Mouse (Mus musculus) heart, embryonic 15.5 days (tissue): Measurements from ENCODE around the gene Myom3. TPM values are rescaled to one million over a fixed set of nuclear protein-coding genes. Genes with fewer than 3 reads are reported as not detected.
A peak's percentile ranks its signal among the peaks of the same experiment; 100 is the strongest.

Source experiments
- ATAC-seq: fragments of 200-750 bp; cut with Nextera tagmentation; replicated peaks from 2 replicates; pipeline ENCODE4 v1.8.0; 2017; ENCODE audit warnings: low read depth, moderate TSS enrichment; ENCODE audit not compliant: insufficient number of reproducible peaks, insufficient read depth, low FRiP score
- H3K27ac ChIP-seq: fragments of 300-500 bp; sonication (generic); 2 replicates; pipeline ENCODE4 v1.5.1; 2015; ENCODE audit warnings: mild to moderate bottlenecking, inconsistent platforms
- H3K27me3 ChIP-seq: fragments of 300-500 bp; sonication (generic); 2 replicates; pipeline ENCODE4 v1.6.1; 2015; ENCODE audit warnings: inconsistent platforms
- H3K36me3 ChIP-seq: fragments of 300-500 bp; sonication (generic); 2 replicates; pipeline ENCODE4 v1.6.1; 2015; ENCODE audit warnings: mild to moderate bottlenecking, inconsistent platforms
- H3K4me1 ChIP-seq: fragments of 300-500 bp; sonication (generic); replicated peaks from 2 replicates; pipeline ENCODE4 v1.6.1; 2015; ENCODE audit warnings: inconsistent platforms
- H3K4me2 ChIP-seq: fragments of 300-500 bp; sonication (generic); 2 replicates; pipeline ENCODE4 v1.6.1; 2015; ENCODE audit warnings: inconsistent platforms, mild to moderate bottlenecking, moderate library complexity
- H3K4me3 ChIP-seq: fragments of 300-500 bp; sonication (generic); 2 replicates; pipeline ENCODE4 v1.5.1; 2015; ENCODE audit warnings: mild to moderate bottlenecking, inconsistent platforms
- H3K9ac ChIP-seq: fragments of 300-500 bp; sonication (generic); 2 replicates; pipeline ENCODE4 v1.6.1; 2015; ENCODE audit warnings: mild to moderate bottlenecking, inconsistent platforms
- H3K9me3 ChIP-seq: fragments of 300-500 bp; sonication (generic); replicated peaks from 2 replicates; pipeline ENCODE4 v1.6.1; 2016; ENCODE audit warnings: inconsistent platforms
- WGBS: fragments of 180-500 bp; shearing (Covaris S2); methylation state at CpG from one replicate; pipeline ENCODE4 v1.1.7; 2015; ENCODE audit warnings: mixed read lengths; 5-methylcytosine and 5-hydroxymethylcytosine counted together
- polyA plus RNA-seq: library from polyadenylated mRNA; unstranded; fragments of >200 nt; fragmentation: Nextera tagmentation; extraction: Ambion mirVana; gene quantifications from 2 replicates; pipeline ENCODE4 v1.2.1, GENCODE M21; 2015

The Myom3 gene
- polyA plus RNA-seq, 1 experiment from 2014 or later: 0.20 TPM

- no peak for ATAC-seq
- H3K4me1 ChIP-seq: peaks cover 32% of the 10 kb centered on the region
- no peak overlapping the region for H3K27ac ChIP-seq
- H3K27me3 ChIP-seq: no peaks in the 10 kb centered on the region
- 87% methylated on average over 4 of the region's 4 CpGs for WGBS
- no peaks in the 10 kb centered on the region for H3K36me3 ChIP-seq
- H3K9ac ChIP-seq: no peak overlapping the region
- no peak overlapping the region for H3K4me2 ChIP-seq
- H3K9me3 ChIP-seq: no peaks in the 10 kb centered on the region
- no peak overlapping the region for H3K4me3 ChIP-seq
Measured at GRCm38 (mm10) chr4:135776850-135777249, 17.3 kb downstream of the Myom3 start.

GRCm38 (mm10) chr4:135779661-135780060 lies 20.1 kb downstream of the Myom3 start:
- no peak for ATAC-seq
- no peak overlapping the region for H3K9ac ChIP-seq
- H3K9me3 ChIP-seq: no peaks in the 10 kb centered on the region
- H3K4me2 ChIP-seq: no peak overlapping the region
- peaks cover 17% of the 10 kb centered on the region for H3K4me1 ChIP-seq
- no peaks in the 10 kb centered on the region for H3K27me3 ChIP-seq
- H3K27ac ChIP-seq: no peak overlapping the region
- H3K4me3 ChIP-seq: no peak overlapping the region
- WGBS: 52% methylated on average over 9 of the region's 9 CpGs
- no peaks in the 10 kb centered on the region for H3K36me3 ChIP-seq

GRCm38 (mm10) chr4:135780255-135780654 lies 20.7 kb downstream of the Myom3 start:
- 65% methylated on average over 3 of the region's 3 CpGs for WGBS
- peak; percentile 67; the same call in 1 of the 2 replicates for ATAC-seq
- no peaks in the 10 kb centered on the region for H3K27me3 ChIP-seq

GRCm38 (mm10) chr4:135781304-135781703 lies 21.8 kb downstream of the Myom3 start:
- Histone ChIP-seq H3K4me2 (no peak overlapping the region), H3K36me3 (no peaks in the 10 kb centered on the region), H3K9ac (no peak overlapping the region), H3K9me3 (no peaks in the 10 kb centered on the region), H3K4me3 (no peak overlapping the region), H3K27ac (no peak overlapping the region), H3K4me1 (peaks cover 17% of the 10 kb centered on the region), H3K27me3 (no peaks in the 10 kb centered on the region)
- ATAC-seq: no peak
- WGBS: 80% methylated on average over 5 of the region's 5 CpGs

More at GRCm38 (mm10) chr4:135780255-135780654, 20.7 kb downstream of the Myom3 start:
- H3K4me1 ChIP-seq: peaks cover 17% of the 10 kb centered on the region
- H3K36me3 ChIP-seq: no peaks in the 10 kb centered on the region
- no peak overlapping the region for H3K27ac ChIP-seq
- H3K4me2 ChIP-seq: no peak overlapping the region
- no peak overlapping the region for H3K9ac ChIP-seq
- no peak overlapping the region for H3K4me3 ChIP-seq
- H3K9me3 ChIP-seq: no peaks in the 10 kb centered on the region

- 80% methylated on average over 5 of the region's 5 CpGs for WGBS
- no peak overlapping the region for H3K9ac ChIP-seq
- H3K27ac ChIP-seq: no peak overlapping the region
- H3K27me3 ChIP-seq: no peaks in the 10 kb centered on the region
- H3K4me1 ChIP-seq: no peaks in the 10 kb centered on the region
- ATAC-seq: no peak
- no peak overlapping the region for H3K4me3 ChIP-seq
- no peaks in the 10 kb centered on the region for H3K36me3 ChIP-seq
- H3K4me2 ChIP-seq: no peak overlapping the region
- no peaks in the 10 kb centered on the region for H3K9me3 ChIP-seq
Measured at GRCm38 (mm10) chr4:135786581-135786980, 27.1 kb downstream of the Myom3 start.

- 81% methylated on average over 6 of the region's 6 CpGs for WGBS
- no peak overlapping the region for H3K27ac ChIP-seq
- no peaks in the 10 kb centered on the region for H3K27me3 ChIP-seq
- H3K4me1 ChIP-seq: no peaks in the 10 kb centered on the region
- no peak overlapping the region for H3K9ac ChIP-seq
- no peak overlapping the region for H3K4me2 ChIP-seq
- H3K4me3 ChIP-seq: no peak overlapping the region
- H3K9me3 ChIP-seq: no peaks in the 10 kb centered on the region
- H3K36me3 ChIP-seq: no peaks in the 10 kb centered on the region
- no peak for ATAC-seq
Measured at GRCm38 (mm10) chr4:135787271-135787670, 27.8 kb downstream of the Myom3 start.

- no peak overlapping the region for H3K27ac ChIP-seq
- H3K4me1 ChIP-seq: no peaks in the 10 kb centered on the region
- H3K9ac ChIP-seq: no peak overlapping the region
- no peak overlapping the region for H3K4me3 ChIP-seq
- no peak for ATAC-seq
- H3K4me2 ChIP-seq: no peak overlapping the region
- no peaks in the 10 kb centered on the region for H3K36me3 ChIP-seq
- 73% methylated on average over 2 of the region's 2 CpGs for WGBS
- H3K9me3 ChIP-seq: no peaks in the 10 kb centered on the region
- no peaks in the 10 kb centered on the region for H3K27me3 ChIP-seq
Measured at GRCm38 (mm10) chr4:135789135-135789534, 29.6 kb downstream of the Myom3 start.

- ATAC-seq: no peak
- H3K27ac ChIP-seq: no peak overlapping the region
- H3K4me3 ChIP-seq: no peak overlapping the region
- WGBS: 89% methylated on average over 5 of the region's 5 CpGs
- H3K9ac ChIP-seq: no peak overlapping the region
- H3K4me1 ChIP-seq: peaks cover 9% of the 10 kb centered on the region
- no peaks in the 10 kb centered on the region for H3K9me3 ChIP-seq
- H3K36me3 ChIP-seq: no peaks in the 10 kb centered on the region
- H3K27me3 ChIP-seq: no peaks in the 10 kb centered on the region
- H3K4me2 ChIP-seq: no peak overlapping the region
Measured at GRCm38 (mm10) chr4:135792821-135793220, 33.3 kb downstream of the Myom3 start.

GRCm38 (mm10) chr4:135797931-135798330 lies 38.4 kb downstream of the Myom3 start:
- peaks cover 22% of the 10 kb centered on the region for H3K4me1 ChIP-seq
- ATAC-seq: peak; percentile 64
- WGBS: 11% methylated on average over 11 of the region's 11 CpGs
- H3K27ac ChIP-seq: peak overlapping the region; percentile 52; the same call in 1 of the 2 replicates
- no peaks in the 10 kb centered on the region for H3K9me3 ChIP-seq
- no peaks in the 10 kb centered on the region for H3K36me3 ChIP-seq
- no peaks in the 10 kb centered on the region for H3K27me3 ChIP-seq
- H3K4me2 ChIP-seq: peak overlapping the region; percentile 38
- H3K4me3 ChIP-seq: 0 out of 2 replicates have a peak overlapping the region, but pooled peaks have one; percentile 11
- no peak overlapping the region for H3K9ac ChIP-seq

GRCm38 (mm10) chr4:135801543-135801942 lies 42.0 kb downstream of the Myom3 start:
- Histone ChIP-seq H3K9me3 (no peaks in the 10 kb centered on the region), H3K27me3 (no peaks in the 10 kb centered on the region), H3K27ac (no peak overlapping the region), H3K4me2 (no peak overlapping the region), H3K36me3 (no peaks in the 10 kb centered on the region), H3K4me1 (peaks cover 22% of the 10 kb centered on the region), H3K9ac (no peak overlapping the region), H3K4me3 (no peak overlapping the region)
- ATAC-seq: 0 out of 2 replicates have a peak, but pooled peaks have one; percentile 25
- WGBS: 17% methylated on average over 8 of the region's 8 CpGs

- Histone ChIP-seq H3K27me3 (no peaks in the 10 kb centered on the region), H3K9me3 (no peaks in the 10 kb centered on the region), H3K4me3 (no peak overlapping the region), H3K9ac (no peak overlapping the region), H3K27ac (no peak overlapping the region), H3K36me3 (no peaks in the 10 kb centered on the region), H3K4me1 (peaks cover 8% of the 10 kb centered on the region), H3K4me2 (no peak overlapping the region)
- no peak for ATAC-seq
- 57% methylated on average over 4 of the region's 4 CpGs for WGBS
Measured at GRCm38 (mm10) chr4:135803299-135803698, 43.8 kb downstream of the Myom3 start.

GRCm38 (mm10) chr4:135804169-135804568 lies 44.7 kb downstream of the Myom3 start:
- no peak for ATAC-seq
- Histone ChIP-seq H3K36me3 (no peaks in the 10 kb centered on the region), H3K4me2 (no peak overlapping the region), H3K27me3 (no peaks in the 10 kb centered on the region), H3K9me3 (no peaks in the 10 kb centered on the region), H3K4me1 (peaks cover 8% of the 10 kb centered on the region), H3K4me3 (no peak overlapping the region), H3K9ac (no peak overlapping the region), H3K27ac (no peak overlapping the region)
- 75% methylated on average over 5 of the region's 5 CpGs for WGBS
